Mouse (Mus musculus) brain, embryonic 18.5 days (tissue): Measurements from ENCODE around the gene Adam1b.
A peak's percentile ranks its signal among the peaks of the same experiment; 100 is the strongest.
"Not testable (repeated sequence)": the region's sequence is repeated elsewhere in the genome, so short reads cannot be mapped to it uniquely, and the experiment has no call there.

ENCODE experiments used
- DNase-seq: peaks from one replicate; pipeline ENCODE4 v3.0.0-alpha.2; 2012; ENCODE audit warnings: low read depth, low spot score

The Adam1b gene

DNA sequence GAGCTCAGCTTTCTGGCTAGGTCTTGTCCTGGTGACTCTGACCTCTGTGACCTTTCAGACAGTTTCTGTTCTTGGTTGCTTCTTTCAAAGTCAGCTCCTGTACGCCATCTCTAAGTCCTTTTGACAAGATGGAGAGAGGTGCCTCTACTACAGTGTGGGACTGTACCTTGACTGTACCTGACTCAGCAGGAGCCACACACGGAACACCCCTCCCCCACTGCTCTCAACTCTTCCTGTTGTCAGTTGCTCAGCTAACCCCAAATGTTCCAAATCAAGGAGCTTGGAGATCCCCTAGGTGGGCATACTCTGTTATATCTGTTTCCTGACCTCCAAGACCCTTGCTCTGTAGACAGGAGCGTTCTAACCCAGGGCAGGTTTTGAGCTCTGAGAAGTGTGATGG lies at the start of gene Adam1b:
Adam1b (minus strand) TSS at position 205 of the 400 bp plus-strand sequence.
- no peak for DNase-seq

DNA sequence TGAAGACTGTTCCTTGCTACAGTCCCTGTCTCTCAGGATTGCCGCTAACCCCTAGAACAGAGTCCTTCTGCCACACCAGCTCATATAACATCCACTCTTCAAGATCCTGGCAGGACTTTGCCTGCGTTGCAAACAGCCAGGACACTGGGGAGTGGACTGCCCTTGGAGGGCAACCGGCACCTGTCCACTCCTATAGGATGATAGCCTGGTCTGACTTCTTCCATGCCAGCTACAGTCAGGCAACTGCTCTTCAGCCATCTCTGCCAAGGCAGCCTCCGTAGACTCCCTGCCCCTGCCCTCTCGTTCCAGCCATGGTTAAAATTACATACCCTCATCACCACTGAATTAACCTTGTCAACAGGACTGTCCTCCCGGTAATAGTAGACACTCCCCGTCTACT lies 46.0 kb upstream of the Adam1b start:
- DNase-seq, result no peak

DNA sequence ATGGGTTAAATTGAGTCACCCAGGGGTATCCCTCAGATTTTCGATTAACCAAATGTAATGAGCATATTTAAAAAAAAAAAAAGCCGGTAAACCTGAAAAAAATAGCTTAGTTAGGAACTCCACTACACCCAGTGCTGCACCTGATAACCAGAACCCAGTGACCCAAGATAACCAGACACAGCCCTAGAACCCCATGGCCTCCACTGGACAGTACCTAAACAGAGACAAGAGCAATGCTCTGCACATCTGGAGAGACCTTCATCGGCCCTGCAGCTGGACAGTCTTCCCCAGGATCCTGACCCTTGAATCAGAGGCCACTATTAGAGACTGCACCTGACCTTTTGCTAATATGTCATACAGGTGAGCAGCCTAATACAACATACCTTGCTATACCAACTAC lies 43.8 kb upstream of the Adam1b start:
- DNase-seq, result no peak

DNA sequence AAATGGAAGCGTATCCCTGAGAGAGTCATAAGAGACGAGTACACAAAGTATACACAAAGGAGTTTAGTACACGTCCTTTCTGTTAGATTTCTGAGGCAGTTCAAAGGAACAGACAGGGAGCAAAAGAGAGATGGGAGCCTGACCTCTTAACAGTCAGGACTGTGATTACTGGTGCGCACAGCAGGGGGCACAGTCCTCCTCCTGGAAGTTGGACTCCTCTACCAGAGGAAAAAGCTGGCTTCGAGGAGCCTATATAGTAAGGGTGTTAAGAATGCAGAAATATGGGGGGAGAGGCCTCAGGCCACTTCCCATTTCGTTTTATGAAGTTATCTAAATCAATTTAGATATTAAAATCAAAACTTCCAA lies 43.3 kb upstream of the Adam1b start:
- DNase-seq, result no peak

DNA sequence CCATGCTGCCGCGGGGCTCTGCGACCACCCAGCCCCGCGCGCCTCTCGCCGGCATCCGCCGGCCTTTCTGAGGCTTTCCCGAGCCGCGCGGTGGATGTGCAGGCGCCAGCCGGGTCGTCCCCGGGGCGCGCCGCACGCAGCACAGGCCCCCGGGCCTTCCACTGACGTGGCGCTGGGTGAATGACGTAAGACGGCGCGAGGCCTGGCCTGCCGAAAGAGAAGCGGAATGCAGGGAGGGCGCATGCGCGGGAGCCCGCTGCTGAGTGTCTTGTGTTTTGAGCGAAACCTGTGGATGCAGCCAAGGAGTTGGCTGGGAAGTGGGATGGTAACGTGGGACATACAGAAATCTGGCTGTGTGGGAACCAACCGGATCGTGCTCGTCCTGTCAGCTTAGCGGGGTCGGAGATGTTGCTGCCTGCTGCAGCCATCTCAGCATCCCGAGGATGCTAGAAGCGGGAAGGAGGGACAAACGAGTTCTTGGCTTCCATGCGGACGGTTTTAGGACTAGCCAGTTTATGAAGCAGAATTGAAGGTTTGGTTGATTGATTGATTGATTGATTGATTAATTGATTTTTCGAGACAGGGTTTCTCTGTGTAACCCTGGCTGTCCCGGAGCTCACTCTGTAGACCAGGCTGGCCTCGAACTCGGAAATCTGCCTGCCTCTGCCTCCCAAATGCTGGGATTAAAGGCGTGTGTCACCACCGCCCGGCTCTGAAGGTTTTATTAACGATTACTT lies 42.7 kb upstream of the Adam1b start, which contains the start of gene Mapkapk5:
Mapkapk5 (minus strand) TSS at position 113 of the 737 bp plus-strand sequence.
- peak; percentile 89 for DNase-seq

DNA sequence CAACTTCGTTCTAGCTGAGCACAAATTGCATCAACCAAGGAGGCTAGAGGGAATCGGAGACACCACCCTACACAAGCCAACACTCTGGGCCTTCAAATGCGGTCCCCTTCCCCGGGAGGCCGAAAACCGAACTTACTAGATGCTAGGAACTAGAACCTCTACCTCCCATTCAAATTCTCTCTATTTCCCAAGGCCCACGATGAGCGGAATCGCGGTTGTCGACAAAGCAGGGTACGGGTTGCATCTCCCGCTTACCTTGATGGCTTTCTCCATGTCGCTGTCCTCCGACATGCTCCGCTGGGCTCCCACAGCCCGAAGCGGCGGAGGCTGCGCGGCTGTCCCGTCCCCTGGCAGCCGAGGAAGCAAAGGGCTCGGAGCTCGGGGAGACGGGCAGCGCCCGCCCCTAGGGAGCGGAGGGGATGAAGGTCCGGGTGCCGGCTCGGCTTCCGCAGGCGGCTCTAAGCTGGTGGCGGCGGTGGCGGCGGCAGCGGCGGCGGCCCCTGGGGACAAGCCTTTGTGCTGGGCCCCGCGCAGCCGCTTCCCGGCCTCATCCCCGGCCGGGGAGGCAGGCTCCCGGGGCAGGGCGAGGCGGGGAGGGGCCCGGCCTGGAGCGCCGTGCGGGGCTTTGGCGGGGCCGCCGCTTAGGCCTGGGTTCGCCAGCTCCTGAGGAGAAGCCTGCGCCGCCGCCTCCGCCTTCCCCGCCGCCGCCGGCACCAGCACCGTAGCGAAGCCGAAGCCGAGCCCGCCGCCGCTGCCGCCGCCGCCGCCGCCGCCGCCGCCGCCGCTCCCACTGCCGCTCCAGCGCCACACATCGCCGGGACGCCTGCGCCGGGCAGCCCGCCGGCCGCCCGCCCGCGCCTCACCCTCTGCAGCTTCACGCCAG lies 41.9 kb upstream of the Adam1b start, which contains the start of the genes Adam1a and Gm42878:
Adam1a (minus strand) TSS at position 573 of the 883 bp plus-strand sequence.
Gm42878 (minus strand) TSS at position 573 of the 883 bp plus-strand sequence.
- DNase-seq, result no peak

DNA sequence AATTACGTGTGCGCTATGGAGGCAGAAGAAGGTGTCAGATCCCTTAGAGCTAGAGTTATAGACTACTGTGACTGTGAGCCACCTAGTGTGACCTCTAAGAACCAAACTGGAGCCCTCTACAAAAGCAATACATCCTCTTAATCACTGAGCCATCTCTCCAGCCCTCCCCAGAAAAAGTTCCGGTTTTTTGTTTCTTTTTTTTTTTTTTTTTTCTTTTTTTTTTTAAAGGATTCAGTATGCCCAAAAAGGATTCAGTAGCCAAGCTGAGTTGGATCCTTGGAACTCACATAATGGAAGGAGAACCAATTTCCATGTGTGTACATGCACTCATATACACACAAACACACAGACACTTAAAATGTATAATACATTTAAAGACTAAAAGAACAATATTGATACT lies 40.1 kb upstream of the Adam1b start:
- no peak for DNase-seq

DNA sequence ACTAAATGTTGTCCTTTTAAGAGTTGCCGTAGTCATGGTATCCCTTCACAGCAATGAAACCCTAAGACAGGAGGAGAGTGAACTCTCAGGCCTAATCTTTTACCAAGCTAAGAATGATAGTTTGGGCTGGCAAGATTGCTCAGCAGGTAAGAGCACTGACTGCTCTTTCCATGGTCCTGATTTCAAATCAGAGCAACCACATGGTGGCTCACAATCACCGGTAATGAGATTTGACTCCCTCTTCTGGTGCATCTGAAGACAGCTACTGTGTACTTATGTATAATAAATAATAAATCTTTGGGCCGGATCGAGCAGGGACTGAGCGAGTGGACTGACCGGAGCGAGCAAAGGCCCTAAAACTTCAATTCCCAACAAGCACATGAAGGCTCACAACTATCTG lies 38.0 kb upstream of the Adam1b start:
- no peak for DNase-seq

DNA sequence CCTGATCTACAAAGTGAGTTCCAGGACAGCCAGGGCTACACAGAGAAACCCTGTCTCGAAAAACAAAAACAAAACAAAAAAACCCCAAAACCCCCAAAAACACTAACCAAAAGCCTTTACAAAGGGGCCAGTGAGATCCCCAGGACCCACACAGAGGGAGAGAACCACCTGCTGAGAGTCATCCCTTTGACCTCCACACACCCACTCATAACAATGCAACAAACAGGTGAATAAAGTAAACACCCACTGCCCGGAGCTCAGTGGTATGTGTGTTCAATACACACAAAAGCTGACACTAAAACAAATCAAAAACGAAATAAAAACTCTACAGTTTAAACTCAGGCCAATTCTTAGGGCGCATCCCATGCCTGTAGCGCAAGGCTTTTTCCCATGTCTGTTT lies 36.8 kb upstream of the Adam1b start:
- no peak for DNase-seq

DNA sequence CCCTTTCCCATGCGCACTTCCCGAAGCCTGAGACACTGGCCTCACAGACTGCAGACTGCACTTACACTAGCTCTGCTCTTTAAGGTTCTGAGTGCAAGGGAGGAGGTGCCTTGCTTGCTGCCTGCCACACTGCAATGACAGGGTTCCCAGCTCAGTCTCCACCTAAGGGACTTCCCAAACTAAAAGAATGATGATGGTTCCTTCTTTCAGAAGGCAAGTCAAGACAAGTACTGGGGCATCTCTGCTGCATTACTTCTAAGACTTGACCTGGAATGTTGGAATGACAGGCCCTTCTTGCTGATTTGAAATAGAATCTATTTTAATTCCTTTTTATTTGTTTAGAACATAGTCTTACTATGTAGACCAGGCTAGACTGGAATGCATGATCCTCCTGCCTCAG lies 34.4 kb upstream of the Adam1b start:
- no peak for DNase-seq

DNA sequence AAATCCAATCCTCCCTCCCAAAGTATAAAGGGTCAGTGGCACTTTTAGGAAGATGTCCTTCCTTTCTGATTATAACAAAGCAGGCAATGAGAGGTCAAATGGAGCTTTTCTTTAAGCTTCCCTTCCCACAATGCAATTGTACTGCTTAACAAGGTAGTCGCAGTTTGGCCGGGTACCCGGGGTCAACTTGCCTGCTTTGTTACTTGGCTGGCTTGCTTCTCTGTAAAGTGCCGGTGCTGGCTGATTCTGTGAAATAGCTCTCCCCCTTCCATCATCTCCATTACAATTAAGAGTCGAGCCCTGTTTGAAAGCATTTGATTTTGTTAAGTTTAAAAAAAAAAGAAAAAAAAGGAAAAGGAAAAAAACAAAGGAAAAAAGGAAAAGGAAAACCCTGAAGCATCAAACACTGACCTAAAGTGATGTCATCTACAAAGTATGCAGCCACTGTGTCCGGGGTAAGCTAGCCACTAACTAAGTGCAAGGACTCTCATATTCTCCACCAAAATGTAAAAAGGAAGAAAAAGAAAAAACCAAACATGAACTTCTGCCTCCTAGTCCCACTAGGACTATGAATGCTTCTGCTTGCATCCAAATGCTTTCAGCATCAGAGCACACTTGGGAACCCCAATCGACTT lies 33.8 kb upstream of the Adam1b start:
- no peak for DNase-seq

DNA sequence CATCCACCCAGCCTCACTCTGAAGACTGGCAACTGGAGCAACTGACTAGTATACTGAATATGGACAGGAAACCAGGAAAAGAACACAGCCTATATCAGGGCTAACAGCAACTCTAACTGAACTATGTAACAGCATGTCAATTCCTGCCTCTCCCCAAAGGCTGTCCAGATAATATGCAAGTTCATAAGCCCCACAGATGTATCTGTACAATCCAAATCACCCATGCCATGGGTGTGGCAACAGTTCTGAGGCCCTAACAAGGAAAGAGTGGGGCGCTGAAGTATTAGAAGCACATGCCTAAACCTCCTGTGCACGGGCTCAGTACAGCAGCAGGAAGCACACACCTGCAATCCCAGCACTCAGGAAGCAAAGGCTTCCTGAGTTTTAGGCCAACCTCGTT lies 31.9 kb upstream of the Adam1b start:
- no peak for DNase-seq

DNA sequence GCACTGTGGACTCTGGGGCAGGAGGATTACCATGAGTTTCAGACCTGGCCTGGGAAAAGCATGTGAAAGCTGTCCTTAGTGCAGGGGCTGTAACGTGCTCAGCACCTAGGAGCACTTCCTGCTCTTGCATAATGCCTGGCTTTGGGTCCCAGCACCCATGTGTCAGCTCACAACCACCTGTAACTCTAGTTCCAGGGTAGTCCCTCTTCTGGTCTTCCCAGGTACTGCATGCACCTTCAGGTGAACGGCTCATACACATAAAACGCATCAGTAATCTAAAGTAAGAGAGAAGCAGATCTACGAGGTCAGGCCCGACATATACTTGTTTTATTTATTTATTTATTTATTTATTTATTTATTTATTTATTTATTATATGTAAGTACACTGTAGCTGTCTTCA lies 31.3 kb upstream of the Adam1b start:
- no peak for DNase-seq

DNA sequence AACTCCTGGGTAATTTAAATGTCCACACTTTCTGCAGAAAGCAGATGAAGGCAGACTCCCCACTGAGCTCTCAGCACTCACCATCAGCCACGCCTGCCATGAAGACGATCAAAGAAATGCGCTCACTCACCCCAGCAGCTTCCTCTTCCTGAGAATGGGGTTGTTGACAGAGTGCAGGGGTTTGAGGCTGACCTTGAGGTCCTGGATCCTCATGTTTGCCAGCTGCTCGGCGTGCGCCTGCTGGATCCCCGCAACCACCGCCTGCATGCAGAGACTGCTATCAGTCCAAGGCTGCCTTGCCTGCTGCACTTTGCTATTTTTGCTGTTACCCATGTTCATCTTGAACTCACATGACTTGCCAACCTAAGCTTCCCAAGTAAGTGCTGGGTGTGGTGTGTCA lies 23.7 kb upstream of the Adam1b start:
- no peak for DNase-seq

DNA sequence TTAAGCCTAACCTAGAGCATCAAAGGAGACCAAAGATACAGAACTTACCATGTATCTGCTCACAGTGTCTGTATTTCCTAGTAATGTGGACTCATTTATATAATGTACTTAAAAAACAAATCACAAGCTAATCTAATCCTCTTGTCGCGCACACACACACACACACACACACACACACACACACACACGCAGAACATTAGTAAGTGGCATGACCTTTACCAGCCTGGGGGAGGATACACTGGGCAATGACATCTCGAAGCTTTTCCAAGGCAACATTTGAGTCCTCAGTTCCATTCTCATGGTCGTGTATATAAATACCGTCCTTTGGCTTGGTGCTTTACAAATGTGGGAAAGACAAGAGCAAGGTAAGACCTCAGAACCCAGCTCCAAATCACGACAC lies 23.3 kb upstream of the Adam1b start:
- DNase-seq, result no peak

DNA sequence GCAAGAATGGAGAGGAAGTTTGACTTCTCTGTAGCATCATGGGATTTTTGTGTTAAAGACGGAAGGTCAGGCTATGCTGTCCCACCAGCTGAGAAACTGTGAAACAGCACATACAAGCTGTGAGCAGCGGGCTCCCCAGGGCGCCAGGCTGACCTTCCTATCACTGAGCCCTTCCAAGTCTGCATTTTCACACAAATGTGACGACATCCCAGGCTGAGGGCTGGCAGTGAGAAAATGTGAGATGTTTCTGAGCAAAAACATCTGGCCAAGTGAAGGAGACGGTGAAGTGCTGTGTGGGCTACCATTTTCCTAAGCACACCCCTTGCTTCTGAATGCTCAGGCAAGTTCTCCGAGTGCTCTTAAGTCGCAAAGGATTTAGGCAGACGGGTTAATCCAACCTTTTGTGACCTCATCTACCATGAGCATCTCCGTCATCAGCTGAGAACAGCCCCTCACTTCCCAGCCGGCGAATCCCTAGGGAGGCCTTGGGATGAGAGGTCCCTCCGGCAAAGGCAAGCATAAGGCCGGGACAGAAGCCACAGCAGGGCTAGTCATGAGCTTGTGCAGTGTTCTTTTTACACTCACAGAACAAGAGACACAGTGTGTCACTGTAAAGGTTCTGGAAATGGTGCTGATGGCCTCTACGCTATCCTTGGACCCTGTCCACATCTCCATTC lies 22.7 kb upstream of the Adam1b start:
- DNase-seq, result no peak

DNA sequence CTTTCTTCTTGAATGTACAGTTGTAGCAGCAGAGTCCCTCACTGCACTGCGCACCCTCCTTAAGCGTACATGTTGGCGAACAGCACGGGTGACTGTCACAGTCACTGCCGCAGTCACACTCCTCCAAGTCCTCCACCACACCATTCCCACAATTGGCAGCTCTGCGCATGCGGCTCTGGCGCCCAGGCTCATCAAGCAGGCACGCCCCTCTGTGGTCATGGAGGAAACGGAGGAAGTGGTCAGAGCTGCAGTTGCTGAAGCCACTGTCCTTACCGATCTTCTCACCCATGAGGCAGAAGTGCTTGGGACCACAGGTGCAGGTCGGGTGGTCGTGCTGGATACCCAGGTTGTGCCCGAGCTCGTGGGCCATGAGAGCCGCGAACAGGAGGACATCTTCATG lies 16.5 kb upstream of the Adam1b start:
- not testable (repeated sequence) for DNase-seq

DNA sequence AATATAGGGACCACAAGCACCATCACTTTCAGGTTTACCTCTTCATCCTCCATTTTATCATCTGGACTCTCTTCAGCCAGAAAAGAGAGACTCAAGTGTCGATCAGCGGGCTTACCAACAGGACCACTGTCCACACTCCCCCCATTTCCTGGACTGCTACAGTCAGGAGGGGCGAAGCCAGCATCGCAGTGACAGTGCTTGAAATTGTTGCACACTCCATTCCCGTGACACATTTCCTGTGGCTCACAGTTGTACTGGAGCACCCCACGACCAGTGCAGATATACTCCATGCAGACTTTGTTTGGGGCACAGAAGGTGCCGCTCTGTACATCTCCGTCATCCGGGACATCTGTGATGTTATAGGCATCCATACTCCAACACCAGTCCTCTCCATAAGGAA lies 15.7 kb upstream of the Adam1b start:
- no peak for DNase-seq

DNA sequence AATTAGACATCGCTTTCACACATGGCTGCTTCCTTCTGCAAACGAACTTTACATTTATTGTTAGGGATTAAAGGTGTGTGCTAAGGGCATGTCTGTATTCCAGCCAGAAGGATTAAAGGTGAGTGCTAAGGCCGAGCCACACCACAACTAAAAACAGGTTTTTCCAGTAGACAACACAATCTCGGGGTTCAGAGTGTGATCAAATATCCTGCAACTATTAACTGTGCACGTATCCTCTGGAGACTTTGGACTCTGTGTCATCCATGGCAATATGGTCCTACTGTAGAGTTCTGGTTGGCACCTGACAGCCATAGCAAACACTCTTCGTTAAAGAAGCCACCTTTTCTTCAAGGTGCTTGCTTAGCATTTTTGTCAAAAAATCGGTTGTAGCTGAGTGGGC lies 6.8 kb upstream of the Adam1b start:
- no peak for DNase-seq

DNA sequence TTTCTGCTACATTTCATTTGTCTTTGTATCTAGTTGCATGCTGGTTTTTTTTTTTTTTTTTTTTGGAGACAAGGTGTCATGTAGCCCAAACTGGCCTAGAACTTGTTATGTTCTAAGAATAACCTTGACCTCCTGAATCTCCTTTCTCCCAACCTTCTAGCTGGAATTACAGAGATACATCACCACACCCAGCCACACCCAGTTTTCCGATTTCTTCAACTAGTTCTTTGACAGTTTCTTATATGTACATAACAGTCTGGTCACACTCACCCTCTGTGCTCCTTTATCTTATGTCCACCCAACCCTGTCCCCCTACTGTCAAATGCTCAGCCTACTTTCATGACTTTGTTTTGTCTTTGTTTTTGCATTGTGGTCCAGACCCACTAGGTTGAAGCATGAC lies 3.6 kb upstream of the Adam1b start:
- no peak for DNase-seq

DNA sequence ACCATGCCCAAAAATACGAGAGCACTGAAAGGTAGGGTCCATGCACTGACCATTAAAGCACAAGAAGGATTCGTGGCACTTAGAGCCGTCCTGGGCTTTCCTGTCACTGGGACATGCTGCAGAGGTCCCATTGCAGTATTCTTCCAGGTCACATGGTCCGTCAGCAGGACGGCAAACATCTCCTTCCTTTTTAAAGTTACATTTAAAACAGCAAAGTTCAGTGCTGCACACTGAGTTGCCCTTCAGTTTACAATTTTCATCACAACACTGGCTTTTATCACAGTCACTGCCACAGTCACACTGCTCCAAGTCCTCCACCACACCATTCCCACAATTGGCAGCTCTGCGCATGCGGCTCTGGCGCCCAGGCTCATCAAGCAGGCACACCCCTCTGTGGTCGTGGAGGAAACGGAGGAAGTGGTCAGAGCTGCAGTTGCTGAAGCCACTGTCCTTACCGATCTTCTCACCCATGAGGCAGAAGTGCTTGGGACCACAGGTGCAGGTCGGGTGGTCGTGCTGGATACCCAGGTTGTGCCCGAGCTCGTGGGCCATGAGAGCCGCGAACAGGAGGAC lies 1.7 kb downstream of the Adam1b start:
- not testable (repeated sequence) for DNase-seq
